Mouse (Mus musculus): ENCODE data around the gene Sept9. TPM values are rescaled to one million over a fixed set of nuclear protein-coding genes. Genes with fewer than 3 reads are reported as not detected.
A peak's percentile ranks its signal among the peaks of the same experiment; 100 is the strongest.

The Sept9 gene
- polyA plus RNA-seq, 1 experiment from 2014 or later: 149 TPM

DNA sequence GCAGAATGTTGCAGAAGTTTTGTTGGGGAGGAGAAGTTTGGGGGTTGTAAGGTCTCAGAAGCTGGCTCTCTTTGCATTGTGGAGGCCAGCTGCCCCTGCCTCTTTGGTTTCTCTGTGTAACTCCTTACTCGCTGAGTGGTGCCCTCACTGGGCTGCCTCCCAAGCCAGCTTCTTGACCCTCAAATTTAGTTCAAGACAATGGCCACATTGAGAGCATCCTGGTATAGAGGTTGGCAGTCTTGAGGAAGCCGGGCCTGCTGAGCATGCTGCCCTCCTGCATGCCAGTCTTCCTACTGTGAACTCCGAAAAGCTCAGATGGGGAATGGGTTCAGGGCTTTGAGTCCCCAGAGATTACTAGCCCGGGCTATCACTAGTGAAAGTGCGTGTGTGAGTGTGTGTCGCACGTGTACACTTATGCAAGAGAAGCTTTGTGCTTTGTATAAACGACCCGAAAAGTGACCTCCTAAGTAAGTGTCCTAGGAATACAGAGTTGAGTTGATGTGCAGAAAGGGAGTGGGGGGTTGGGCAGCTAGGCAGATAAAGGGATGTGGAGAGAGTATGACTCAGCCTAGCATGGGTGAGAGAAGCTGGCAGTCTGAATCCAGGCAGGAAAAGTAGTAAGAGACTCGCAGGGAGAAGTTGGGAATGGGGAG, 69.0 kb downstream of the Sept9 start:
- peaks cover 41% of the 10 kb centered on the region for H3K4me1 ChIP-seq (ENCODE audit: insufficient read depth)
- H3K9ac ChIP-seq: peak overlapping the region; percentile 35; the same call in 1 of the 2 replicates
- no peaks in the 10 kb centered on the region for H3K27me3 ChIP-seq (ENCODE audit: insufficient read depth, low read length)
- DNase-seq (peak; percentile 49), ATAC-seq (ENCODE audit: insufficient read depth) (no peak)
- 18% methylated on average over 10 of the region's 10 CpGs for WGBS
- no peak for TF ChIP-seq CTCF (IDR thresholded peaks at IDR 0.05; ENCODE audit: low read depth)
- peak overlapping the region; percentile 74 for H3K4me3 ChIP-seq (ENCODE audit: low read depth, low read length)
- H3K9me3 ChIP-seq (ENCODE audit: low read depth, low read length): no peaks in the 10 kb centered on the region
- peaks cover 7% of the 10 kb centered on the region; the same call in 1 of the 2 replicates for H3K36me3 ChIP-seq (ENCODE audit: insufficient read depth)
- H3K4me2 ChIP-seq: peak overlapping the region; percentile 77
- H3K27ac ChIP-seq (ENCODE audit: low read depth): peak overlapping the region; percentile 42; the same call in 1 of the 2 replicates

DNA sequence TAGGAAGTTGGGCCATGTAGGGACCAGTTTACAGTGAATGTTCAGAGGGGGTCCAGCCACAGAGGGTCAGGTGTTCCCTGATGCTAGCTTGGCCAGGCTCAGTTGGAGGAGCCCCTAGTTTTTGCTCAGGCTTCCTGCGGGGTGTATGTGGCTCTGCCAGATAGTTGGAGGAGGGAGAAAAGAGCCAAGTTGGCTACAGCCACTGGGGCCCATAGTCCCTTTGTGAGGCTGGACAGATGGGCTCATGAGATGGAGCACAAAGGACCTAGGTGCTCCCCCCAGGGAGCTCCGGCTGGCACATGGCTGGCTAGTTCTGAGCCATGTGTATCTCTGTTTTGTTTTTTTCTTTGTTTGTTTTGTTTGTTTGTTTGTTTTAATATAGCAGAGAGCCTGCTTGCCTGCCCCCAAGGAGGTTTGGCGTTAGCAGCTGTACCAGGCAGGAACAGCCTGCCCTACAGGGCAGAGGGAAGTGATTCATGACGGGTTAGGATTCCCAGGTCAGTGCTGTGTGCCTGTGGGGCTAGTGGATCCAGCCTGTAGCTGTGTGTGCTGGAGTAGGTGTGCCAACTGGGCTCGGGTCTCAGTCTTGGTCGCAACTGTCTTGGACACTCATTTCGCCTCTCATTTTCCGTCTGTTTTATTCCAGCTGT, 69.7 kb downstream of the Sept9 start:
- H3K27ac ChIP-seq (ENCODE audit: low read depth): peak overlapping the region; percentile 42; the same call in 1 of the 2 replicates
- no peak overlapping the region for H3K4me3 ChIP-seq (ENCODE audit: low read depth, low read length)
- H3K4me1 ChIP-seq (ENCODE audit: insufficient read depth): peaks cover 37% of the 10 kb centered on the region

DNA sequence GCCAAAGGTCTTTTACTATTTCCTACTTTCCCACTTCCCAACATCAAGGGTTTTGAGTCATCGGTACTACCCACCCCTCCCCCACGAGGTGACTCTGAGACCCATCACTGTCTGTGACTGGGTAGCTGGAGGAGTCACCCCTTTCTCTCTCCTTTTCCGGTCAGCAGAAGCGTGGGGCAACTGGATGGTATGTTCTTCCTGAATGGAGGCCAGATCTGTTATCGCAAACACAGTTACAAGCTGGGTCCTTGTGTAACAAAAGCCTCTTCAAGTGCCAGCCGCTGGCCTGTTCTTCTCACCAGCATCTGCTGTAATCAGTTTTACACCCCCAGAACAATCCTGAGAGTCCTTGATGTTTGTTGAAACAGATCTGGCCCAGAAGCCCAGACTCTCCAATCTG, 70.5 kb downstream of the Sept9 start:
- no peak for DNase-seq
- Histone ChIP-seq H3K27me3 (ENCODE audit: insufficient read depth, low read length) (no peaks in the 10 kb centered on the region), H3K4me1 (ENCODE audit: insufficient read depth) (peaks cover 37% of the 10 kb centered on the region), H3K27ac (ENCODE audit: low read depth) (no peak overlapping the region), H3K36me3 (ENCODE audit: insufficient read depth) (peaks cover 7% of the 10 kb centered on the region; the same call in 1 of the 2 replicates), H3K4me3 (ENCODE audit: low read depth, low read length) (no peak overlapping the region), H3K4me2 (peak overlapping the region; percentile 77; the same call in 1 of the 2 replicates), H3K9ac (no peak overlapping the region), H3K9me3 (ENCODE audit: low read depth, low read length) (no peaks in the 10 kb centered on the region)
- WGBS: 33% methylated on average over 6 of the region's 6 CpGs
- no peak for ATAC-seq (ENCODE audit: insufficient read depth)
- no peak for TF ChIP-seq CTCF (IDR thresholded peaks at IDR 0.05; ENCODE audit: low read depth)

More for the DNA sequence above, 69.7 kb downstream of the Sept9 start:
- Histone ChIP-seq H3K36me3 (ENCODE audit: insufficient read depth) (peaks cover 7% of the 10 kb centered on the region; the same call in 1 of the 2 replicates), H3K9ac (peak overlapping the region; percentile 22; the same call in 1 of the 2 replicates), H3K9me3 (ENCODE audit: low read depth, low read length) (no peaks in the 10 kb centered on the region), H3K27me3 (ENCODE audit: insufficient read depth, low read length) (no peaks in the 10 kb centered on the region), H3K4me2 (peak overlapping the region; percentile 77)
- no peak for TF ChIP-seq CTCF (IDR thresholded peaks at IDR 0.05; ENCODE audit: low read depth)
- ATAC-seq (ENCODE audit: insufficient read depth) (no peak), DNase-seq (no peak)
- 40% methylated on average over 8 of the region's 8 CpGs for WGBS

DNA sequence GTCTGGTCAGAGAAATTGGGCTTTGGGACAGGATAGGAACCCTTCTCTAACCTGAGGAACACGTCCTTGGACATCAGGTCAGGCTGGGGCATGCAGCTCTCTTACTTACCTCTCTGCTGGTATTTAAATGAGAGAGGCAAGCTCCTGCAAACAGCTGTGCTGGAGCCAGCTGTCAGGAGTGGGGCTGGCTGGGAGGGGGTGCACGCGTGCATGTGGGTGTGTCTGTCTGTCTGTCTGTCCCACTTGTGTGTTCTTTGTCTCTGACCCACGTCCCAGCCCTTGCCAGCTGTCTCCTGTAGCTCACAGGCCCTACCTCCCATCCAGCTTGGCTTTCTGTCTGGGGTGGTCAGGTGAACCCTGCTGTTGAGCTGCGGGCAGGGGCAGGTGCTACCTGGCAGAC, 75.5 kb downstream of the Sept9 start:
- no peak overlapping the region for H3K4me2 ChIP-seq
- DNase-seq (no peak), ATAC-seq (ENCODE audit: insufficient read depth) (no peak)
- no peak overlapping the region for H3K9ac ChIP-seq
- WGBS: 57% methylated on average over 5 of the region's 5 CpGs
- peaks cover 20% of the 10 kb centered on the region for H3K4me1 ChIP-seq (ENCODE audit: insufficient read depth)
- no peak overlapping the region; the same call in 1 of the 2 replicates for H3K27ac ChIP-seq (ENCODE audit: low read depth)
- peaks cover 11% of the 10 kb centered on the region; the same call in 1 of the 2 replicates for H3K36me3 ChIP-seq (ENCODE audit: insufficient read depth)
- H3K4me3 ChIP-seq (ENCODE audit: low read depth, low read length): no peak overlapping the region
- no peaks in the 10 kb centered on the region for H3K9me3 ChIP-seq (ENCODE audit: low read depth, low read length)
- no peaks in the 10 kb centered on the region for H3K27me3 ChIP-seq (ENCODE audit: insufficient read depth, low read length)
- TF ChIP-seq CTCF (IDR thresholded peaks at IDR 0.05; ENCODE audit: low read depth): no peak

DNA sequence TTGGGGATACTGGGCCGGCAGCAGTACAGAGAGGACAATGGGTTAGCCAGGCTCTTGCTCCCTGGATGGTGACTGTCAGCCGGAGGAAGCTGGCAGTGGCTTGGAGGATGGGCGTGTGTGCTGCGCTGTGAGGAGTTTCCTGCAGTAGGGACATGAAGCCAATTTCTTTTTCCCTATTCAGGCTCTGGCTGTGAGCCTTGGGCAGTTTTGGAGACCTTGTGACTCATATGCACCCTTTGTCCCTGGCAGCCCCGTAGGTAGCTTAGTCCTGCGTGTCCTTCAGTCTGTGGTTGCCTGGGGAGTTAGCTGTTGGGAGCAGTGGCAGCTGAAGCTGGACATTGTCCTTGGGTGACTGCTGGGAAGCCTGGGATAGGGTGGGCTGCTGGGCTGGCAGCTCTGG, 76.5 kb downstream of the Sept9 start:
- H3K27ac ChIP-seq (ENCODE audit: low read depth): no peak overlapping the region
- ATAC-seq (ENCODE audit: insufficient read depth) (no peak), DNase-seq (peak; percentile 43)
- no peak for TF ChIP-seq CTCF (IDR thresholded peaks at IDR 0.05; ENCODE audit: low read depth)
- no peak overlapping the region for H3K4me3 ChIP-seq (ENCODE audit: low read depth, low read length)
- peaks cover 11% of the 10 kb centered on the region; the same call in 1 of the 2 replicates for H3K36me3 ChIP-seq (ENCODE audit: insufficient read depth)
- H3K4me2 ChIP-seq: no peak overlapping the region
- no peaks in the 10 kb centered on the region for H3K9me3 ChIP-seq (ENCODE audit: low read depth, low read length)
- no peak overlapping the region for H3K9ac ChIP-seq
- no peaks in the 10 kb centered on the region for H3K27me3 ChIP-seq (ENCODE audit: insufficient read depth, low read length)
- WGBS: 48% methylated on average over 6 of the region's 6 CpGs
- H3K4me1 ChIP-seq (ENCODE audit: insufficient read depth): peaks cover 18% of the 10 kb centered on the region

DNA sequence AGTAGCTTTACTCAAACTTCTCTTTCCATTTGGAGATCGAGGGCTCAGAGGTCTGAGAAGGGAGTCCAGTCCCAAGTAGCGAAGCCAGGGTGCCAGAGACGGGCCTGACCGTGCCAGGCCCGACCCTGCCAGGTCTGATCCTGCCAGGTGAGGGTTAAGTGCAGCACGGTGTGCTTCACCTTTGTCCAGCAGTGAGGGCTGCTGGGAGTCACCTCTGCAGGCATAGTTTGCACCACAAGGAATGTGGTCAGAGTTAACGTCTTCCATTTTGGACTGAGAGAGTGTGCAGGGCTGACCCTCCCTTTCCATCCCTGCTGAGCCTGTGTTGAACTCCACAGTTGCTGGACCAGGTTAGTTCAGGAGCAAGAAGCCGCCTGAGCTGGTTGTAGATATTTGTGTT, 77.5 kb downstream of the Sept9 start:
- no peak overlapping the region for H3K27ac ChIP-seq (ENCODE audit: low read depth)
- H3K27me3 ChIP-seq (ENCODE audit: insufficient read depth, low read length): no peaks in the 10 kb centered on the region
- H3K4me1 ChIP-seq (ENCODE audit: insufficient read depth): peaks cover 19% of the 10 kb centered on the region
- H3K4me3 ChIP-seq (ENCODE audit: low read depth, low read length): no peak overlapping the region
- 54% methylated on average over 8 of the region's 8 CpGs for WGBS
- H3K4me2 ChIP-seq: no peak overlapping the region
- H3K9ac ChIP-seq: no peak overlapping the region
- ATAC-seq (ENCODE audit: insufficient read depth): no peak
- 0 out of 2 replicates have a peak, but pooled peaks cover 6% of the 10 kb centered on the region for H3K36me3 ChIP-seq (ENCODE audit: insufficient read depth)
- no peak for TF ChIP-seq CTCF (IDR thresholded peaks at IDR 0.05; ENCODE audit: low read depth)
- no peaks in the 10 kb centered on the region for H3K9me3 ChIP-seq (ENCODE audit: low read depth, low read length)
- no peak for DNase-seq

DNA sequence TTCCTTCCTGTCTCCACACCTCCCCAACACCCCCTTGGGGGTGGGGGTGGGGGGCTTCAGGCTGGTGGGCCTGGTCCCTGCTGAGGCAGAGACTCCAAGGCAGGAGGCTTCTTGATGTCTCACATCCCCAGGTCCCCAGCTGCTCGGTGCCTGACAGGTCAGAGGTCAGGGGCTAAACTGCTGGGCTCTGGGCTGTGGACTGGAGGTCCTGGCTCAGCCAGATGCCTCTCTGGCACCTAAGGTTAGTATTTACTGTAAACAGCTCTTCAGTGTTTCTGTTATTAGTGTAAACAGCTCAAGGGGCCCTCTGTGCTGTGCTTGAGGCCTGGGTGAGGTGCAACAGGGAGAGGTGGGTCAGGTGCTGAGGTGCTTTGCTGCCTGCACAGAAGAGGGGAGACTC, 78.7 kb downstream of the Sept9 start:
- peaks cover 14% of the 10 kb centered on the region for H3K4me1 ChIP-seq (ENCODE audit: insufficient read depth)
- no peak for TF ChIP-seq CTCF (IDR thresholded peaks at IDR 0.05; ENCODE audit: low read depth)
- no peak overlapping the region for H3K4me2 ChIP-seq
- no peak overlapping the region for H3K4me3 ChIP-seq (ENCODE audit: low read depth, low read length)
- H3K9ac ChIP-seq: no peak overlapping the region; the same call in 1 of the 2 replicates
- peak overlapping the region; percentile 55 for H3K27ac ChIP-seq (ENCODE audit: low read depth)
- H3K27me3 ChIP-seq (ENCODE audit: insufficient read depth, low read length): no peaks in the 10 kb centered on the region
- H3K36me3 ChIP-seq (ENCODE audit: insufficient read depth): 0 out of 2 replicates have a peak, but pooled peaks cover 4% of the 10 kb centered on the region
- 8% methylated on average over 1 of the region's 1 CpGs for WGBS
- ATAC-seq (ENCODE audit: insufficient read depth): no peak
- no peak for DNase-seq
- H3K9me3 ChIP-seq (ENCODE audit: low read depth, low read length): no peaks in the 10 kb centered on the region
